Mouse (Mus musculus) cerebral cortex, adult 2 months (tissue): ENCODE data around the gene Spag7.

Source experiments
- WGBS: fragments of 180-500 bp; shearing (Covaris S2); methylation state at CpG from one replicate; pipeline ENCODE4 v1.1.7; 2018; 5-methylcytosine and 5-hydroxymethylcytosine counted together

Spag7 gene

GRCm38 (mm10) chr11:70656456-70656927, 12.7 kb downstream of the Spag7 start:
- WGBS, result 48% methylated on average over 16 of the region's 16 CpGs

- WGBS, result 3% methylated on average over 61 of the region's 61 CpGs
Measured at GRCm38 (mm10) chr11:70655571-70656455, 13.4 kb downstream of the Spag7 start.

- WGBS, result under 1% methylated on average over 48 of the region's 48 CpGs
Measured at GRCm38 (mm10) chr11:70654923-70655570, 14.2 kb downstream of the Spag7 start.

- WGBS, result under 1% methylated on average over 58 of the region's 61 CpGs
Measured at GRCm38 (mm10) chr11:70654198-70654922, 14.9 kb downstream of the Spag7 start, which contains the start of gene Pfn1. TSS of gene Pfn1 (minus strand) at chr11:70654644.

GRCm38 (mm10) chr11:70653345-70654197, 15.6 kb downstream of the Spag7 start:
- under 1% methylated on average over 63 of the region's 63 CpGs for WGBS

GRCm38 (mm10) chr11:70652884-70653344, 16.3 kb downstream of the Spag7 start:
- 35% methylated on average over 6 of the region's 6 CpGs for WGBS

- WGBS, result 35% methylated on average over 12 of the region's 12 CpGs
Measured at GRCm38 (mm10) chr11:70652029-70652883, 17.0 kb downstream of the Spag7 start.

- WGBS, result 31% methylated on average over 2 of the region's 2 CpGs
Measured at GRCm38 (mm10) chr11:70651391-70651790, 17.8 kb downstream of the Spag7 start.

- 58% methylated on average over 12 of the region's 12 CpGs for WGBS
Measured at GRCm38 (mm10) chr11:70650322-70651175, 18.7 kb downstream of the Spag7 start.

GRCm38 (mm10) chr11:70649185-70649734, 20.0 kb downstream of the Spag7 start:
- WGBS, result 75% methylated on average over 8 of the region's 8 CpGs

- WGBS, result 71% methylated on average over 4 of the region's 4 CpGs
Measured at GRCm38 (mm10) chr11:70648512-70648911, 20.7 kb downstream of the Spag7 start.

- WGBS, result 4% methylated on average over 28 of the region's 28 CpGs
Measured at GRCm38 (mm10) chr11:70647716-70648420, 21.3 kb downstream of the Spag7 start.

GRCm38 (mm10) chr11:70646691-70647650, 22.2 kb downstream of the Spag7 start, which contains the start of the genes Rnf167 and Slc25a11:
TSS of gene Rnf167 (plus strand) at chr11:70647235.
TSS of gene Slc25a11 (minus strand) at chr11:70647479.
- under 1% methylated on average over 63 of the region's 63 CpGs for WGBS

- WGBS, result 11% methylated on average over 3 of the region's 3 CpGs
Measured at GRCm38 (mm10) chr11:70646259-70646555, 23.0 kb downstream of the Spag7 start.

GRCm38 (mm10) chr11:70645461-70646258, 23.6 kb downstream of the Spag7 start:
- WGBS, result 82% methylated on average over 12 of the region's 12 CpGs

GRCm38 (mm10) chr11:70644564-70645103, 24.6 kb downstream of the Spag7 start:
- WGBS, result 84% methylated on average over 8 of the region's 8 CpGs
